Mouse (Mus musculus) ES-CJ7 (cell line): Measurements from ENCODE around the gene Ip6k1.
A peak's percentile ranks its signal among the peaks of the same experiment; 100 is the strongest.

Source experiments
- DNase-seq: peaks from one replicate; pipeline ENCODE4 v3.0.0; 2011; ENCODE audit warnings: low read depth, low spot score

Ip6k1 gene

DNA sequence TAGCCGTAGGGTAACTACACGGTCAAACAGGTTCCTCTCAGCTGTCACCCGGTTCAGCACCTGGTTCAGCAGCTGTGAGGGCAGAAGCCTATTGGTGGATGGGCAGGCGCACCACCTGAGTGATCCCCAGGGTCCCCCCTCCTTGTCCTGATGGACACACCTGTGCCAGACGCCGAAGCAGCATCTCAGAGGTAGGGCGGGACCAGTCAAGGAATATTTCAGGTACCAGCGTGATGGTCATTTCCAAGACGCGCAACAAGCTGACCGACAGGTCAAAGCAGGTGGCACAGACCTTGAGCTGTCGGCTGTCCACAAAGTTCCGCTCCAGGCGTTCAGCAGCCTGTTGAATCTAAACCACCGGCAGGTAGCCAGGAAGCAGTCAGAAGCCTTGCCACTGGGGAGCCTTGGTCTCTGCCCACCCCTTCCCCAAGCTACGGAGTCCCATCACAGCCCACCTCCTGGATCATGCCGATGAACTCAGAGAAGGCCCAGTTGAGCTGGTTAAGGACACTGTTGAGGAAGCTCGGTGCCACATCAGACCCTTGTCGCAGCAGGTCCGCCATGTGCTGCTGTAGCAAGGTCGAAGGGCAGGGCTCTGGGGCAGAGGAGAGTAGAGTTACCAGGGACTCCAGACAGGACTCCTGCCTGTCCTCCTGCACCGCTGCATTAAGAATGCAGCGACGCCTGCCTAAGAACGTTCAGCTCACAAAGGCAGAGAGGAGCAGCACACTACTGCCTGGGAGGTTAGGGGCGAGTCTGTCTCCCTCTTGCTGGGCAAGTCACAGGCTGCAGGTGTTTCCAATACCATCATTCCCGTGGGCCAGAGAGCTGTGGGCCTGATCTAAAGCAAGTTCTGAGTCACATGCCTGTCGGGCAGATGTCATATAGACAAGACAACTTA lies 54.3 kb downstream of the Ip6k1 start:
- DNase-seq: no peak

DNA sequence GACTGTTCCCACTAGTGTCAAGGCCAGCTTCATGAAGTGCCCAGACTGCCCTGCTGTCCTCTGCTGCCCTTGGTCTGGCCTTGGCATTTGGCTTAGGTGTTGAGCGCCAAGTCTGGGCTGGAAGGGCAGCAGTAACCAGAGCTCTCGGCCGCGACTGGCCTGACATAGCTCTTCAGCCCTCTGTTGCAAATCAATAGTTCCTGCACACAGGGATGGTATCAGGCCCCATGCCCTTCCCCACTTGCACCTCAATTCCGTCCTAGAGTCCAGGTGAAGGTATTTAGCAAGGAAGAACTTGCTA lies 54.9 kb downstream of the Ip6k1 start:
- no peak for DNase-seq

DNA sequence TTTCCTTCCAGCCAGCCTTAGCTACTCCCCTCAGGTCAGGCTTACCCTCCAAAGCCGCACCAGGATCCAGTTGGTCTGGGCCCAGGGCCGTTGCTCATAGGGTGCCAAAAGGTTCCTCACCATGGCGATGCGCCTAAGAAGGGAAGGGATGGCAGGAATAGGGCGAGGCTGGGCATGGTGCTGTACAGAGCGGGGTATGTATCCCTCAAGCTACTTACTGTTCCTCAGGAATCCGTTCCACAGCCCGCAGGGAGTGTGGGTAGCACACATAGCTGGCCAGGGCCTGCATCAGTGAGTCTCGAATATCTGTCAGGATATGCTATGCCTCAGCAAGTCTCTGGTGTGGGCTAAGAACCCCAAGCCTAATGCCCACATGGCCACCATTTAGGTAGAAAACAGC lies 56.0 kb downstream of the Ip6k1 start:
- DNase-seq: no peak

DNA sequence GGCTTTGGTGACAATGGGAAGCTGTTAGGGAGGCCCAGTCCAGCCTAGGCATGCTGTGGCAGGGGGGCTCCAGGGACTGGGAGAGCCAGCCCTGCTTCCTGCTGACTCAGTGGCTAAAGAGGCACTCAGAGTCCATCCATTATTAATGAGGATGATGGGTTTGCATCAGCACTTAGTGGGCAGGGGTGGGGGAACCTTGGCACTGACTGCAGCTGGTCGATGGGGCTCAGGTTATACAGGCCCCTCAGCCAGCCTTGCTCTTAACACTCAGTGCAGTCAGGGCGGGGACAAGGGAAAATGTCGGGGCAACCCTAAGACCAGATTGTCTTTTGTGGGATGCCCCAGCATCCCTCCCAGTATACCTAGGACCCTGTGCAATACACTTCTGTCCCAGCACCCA lies 59.8 kb downstream of the Ip6k1 start:
- no peak for DNase-seq

DNA sequence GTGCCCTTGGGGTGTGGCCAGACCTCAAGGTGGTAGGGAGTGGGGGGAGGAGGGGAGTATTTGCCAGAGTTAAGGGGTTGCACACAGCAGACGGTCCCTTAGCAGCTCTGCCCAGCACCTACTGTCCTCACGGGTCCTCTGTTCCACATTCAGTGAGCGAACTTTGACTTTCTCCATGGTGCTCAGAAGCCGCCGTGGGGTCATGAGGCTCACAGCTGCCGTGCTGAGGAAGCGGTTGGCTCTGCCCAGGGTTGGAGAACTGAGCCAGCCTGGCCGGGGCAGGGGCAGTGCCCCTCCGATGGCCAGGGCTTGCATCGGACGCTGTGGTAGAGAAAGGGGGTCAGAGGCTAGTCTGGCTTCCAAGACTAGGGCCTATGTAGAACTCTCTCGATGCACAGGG lies 61.1 kb downstream of the Ip6k1 start:
- no peak for DNase-seq

DNA sequence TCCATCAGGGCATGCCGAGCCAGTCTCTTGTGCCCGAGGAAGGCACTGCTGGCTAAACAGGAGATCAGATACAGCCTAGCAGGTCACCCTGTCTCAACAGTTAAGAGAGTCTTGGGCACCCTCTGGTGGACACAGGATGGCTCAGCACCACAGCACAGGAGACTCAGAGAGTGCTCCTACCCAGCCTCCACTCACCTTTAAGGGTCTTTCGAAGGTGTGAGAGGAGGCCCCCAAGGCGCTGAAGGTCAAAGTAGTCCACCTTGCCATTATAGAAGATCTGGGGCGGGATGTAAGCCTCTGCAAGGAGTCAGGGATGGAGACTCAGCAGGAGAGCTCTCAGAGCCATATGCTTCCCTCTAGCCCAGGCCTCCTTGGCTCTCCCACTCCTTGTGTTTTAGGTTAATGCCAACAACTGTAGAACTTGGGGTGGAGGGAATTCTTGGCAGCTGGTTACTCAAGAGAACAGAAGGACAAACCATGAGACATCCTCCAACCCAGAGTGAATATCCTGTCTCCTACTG lies 63.2 kb downstream of the Ip6k1 start:
- DNase-seq: peak; percentile 73

DNA sequence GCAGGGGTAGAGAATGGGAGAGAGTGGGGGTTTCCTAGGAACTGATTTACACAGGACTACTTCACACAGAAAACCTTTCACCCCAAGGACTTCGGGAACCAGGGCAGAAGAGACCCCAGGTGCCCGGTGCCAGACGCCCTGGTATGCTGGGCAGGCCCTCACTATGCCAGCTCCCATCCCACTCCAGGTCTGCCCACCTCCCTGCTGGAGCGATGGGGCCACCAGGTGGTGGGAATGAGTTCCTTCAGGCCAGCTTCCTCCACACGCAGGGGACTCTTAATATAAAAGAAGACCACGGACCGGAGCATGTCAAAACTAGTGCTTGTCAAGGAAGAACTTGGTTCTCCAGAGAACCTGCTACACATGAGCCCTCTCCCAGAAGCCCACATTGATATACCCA lies 64.9 kb downstream of the Ip6k1 start:
- no peak for DNase-seq

DNA sequence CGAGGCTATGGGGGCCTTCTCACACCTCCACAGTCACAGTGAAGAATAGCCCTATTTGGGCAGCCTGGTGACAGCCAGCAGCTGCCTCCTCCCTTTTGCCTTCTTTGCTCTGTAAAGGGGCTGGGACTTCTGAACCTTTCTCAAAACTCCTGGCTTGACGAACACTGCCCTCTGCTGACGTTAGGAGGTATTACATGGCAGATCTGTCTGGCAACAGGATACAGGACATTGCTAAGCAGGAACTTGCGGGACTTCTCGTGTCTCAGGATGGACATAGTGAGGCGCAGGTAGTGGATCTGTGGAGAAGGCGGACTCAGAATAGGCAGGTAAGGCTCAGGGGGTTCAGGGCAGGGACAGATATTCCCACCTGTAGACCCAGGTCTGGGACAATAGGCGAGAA lies 65.6 kb downstream of the Ip6k1 start:
- peak; percentile 90 for DNase-seq

DNA sequence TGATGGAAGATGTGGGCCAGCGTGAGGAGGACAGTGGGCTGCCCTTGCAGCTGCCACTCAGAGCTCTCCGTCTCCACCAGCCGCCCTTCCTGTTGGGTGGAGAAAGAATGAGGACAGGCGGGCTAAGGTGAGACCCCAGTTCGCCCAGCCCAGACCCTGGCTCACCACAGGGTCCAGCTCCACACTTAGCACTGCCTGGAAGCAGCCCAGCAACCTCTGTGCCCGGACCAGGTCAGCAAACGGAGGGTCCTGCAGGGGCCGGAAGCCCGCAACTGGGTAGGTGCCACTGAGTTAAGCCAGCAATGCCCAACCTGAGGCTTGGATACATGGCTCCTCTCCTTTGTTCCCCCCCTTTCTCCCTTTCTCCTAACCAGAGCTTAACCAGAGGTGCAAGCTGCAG lies 66.7 kb downstream of the Ip6k1 start:
- no peak for DNase-seq

DNA sequence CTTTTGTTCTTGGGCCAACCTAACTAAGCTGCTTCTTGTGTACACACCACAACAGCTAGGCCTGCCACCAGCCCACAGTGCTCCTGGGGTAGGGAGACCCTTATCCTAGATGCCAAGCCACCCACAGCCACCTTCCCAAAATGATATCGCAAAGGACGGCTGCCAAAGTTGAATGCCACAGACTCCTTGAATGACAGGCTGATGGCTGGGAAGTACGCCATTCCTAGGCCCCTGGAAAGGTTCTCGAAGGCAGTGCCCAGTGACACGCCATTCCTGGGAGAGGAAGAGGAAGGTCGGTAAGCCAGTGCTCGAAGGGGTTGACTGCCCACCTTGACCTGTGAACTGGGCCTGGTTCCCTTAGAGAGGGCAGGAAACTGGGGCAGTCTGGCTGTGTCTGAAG lies 67.2 kb downstream of the Ip6k1 start:
- DNase-seq: no peak

DNA sequence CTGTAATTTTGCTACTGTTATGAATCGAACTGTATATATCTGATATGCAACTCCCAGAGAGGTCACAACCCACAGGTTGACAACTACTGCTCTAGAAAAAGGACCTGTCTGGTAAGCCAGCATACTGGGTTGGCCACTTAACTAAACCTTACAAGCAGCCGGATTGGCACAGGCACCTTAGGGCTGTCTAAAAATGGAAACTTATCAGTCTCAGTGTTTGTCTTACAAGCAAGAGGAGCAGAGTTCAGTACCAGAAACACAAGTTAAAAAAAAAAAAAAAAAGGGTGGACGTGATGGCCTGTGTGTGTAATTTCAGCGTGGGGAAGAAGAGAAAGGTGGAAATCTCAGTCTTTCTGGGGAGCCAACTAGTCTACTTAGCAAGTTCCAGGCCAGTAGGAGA lies 69.5 kb downstream of the Ip6k1 start:
- no peak for DNase-seq

DNA sequence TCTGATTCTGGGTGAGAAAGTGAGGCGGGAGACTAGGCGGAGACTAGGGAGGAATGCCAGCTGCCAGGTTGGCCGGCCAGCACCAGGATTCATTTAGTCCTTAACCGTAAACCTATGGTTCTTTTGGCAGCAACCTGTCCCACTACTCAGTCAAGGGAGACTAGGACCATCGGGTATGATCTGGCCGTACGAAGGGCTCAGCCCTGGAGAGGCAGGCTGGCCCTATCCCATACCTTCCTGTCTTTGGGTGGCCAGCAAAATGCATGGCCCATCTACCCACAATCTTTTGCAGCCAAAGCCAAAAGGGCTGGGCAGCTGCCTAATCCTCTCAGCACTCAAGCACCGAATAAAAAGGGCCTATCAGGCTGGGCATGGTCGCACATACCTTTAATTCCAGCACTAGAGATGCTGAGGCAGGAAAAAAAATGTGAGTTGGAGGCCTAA lies 70.2 kb downstream of the Ip6k1 start:
- DNase-seq: no peak

DNA sequence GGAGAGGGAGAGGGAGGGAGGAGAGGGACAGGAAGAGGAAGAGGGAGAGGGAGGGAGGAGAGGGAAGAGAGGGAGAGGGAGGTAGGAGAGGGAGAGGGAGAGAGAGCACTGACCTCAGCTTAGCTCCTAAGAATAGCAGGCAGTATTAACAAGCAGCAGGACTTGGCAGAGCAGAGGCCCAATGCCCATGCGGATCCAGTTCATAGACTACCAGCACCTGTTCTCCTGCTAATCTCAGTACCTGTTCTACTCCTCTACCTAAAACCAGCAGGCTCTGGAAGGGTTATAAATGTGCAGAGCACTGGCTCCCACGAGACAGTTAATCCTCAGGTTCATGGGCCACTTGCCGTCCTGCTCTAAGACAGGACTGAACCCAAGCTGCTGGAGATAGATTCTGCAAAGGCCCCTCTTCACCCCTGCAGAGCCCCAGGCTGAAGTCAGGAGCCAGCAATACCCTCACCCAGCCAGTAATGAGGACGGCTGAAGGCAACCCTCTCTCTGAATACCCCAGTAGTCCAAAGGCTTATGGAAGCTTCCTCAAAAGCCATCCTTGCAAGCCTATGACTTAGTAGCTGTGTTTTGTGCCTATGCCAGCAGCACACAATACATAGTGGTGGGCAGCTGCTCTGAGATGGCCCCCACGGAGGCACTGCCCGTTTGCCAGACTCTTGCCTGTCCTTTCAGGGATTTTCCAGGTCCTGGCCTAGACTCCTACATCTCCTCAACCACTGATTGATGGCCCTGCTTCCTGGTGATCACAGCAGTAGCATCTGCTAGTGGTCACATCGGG lies 71.0 kb downstream of the Ip6k1 start:
- no peak for DNase-seq

DNA sequence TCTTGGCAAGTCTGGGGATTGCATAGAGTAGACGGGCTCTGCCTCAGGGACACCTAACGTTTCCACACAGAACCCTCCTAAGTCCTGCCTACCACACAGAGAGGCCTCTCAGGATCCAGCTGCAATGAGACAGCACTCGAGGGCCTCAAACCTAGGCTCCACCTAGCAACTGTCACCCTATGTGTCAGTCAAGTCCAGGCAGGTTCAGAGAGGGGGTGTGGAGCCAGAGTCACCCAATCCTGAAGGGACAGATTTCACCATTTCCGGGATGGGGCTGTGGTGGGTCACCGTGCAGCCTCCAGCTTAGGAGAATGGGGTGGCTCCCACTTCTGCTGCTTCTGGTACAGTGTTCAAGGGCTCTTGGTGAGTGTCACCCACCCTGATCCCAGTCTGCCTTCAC lies 77.9 kb downstream of the Ip6k1 start, which contains the start of gene Mst1:
Gene Mst1 (plus strand): TSS at position 269 of the 400 bp plus-strand sequence.
- no peak for DNase-seq

DNA sequence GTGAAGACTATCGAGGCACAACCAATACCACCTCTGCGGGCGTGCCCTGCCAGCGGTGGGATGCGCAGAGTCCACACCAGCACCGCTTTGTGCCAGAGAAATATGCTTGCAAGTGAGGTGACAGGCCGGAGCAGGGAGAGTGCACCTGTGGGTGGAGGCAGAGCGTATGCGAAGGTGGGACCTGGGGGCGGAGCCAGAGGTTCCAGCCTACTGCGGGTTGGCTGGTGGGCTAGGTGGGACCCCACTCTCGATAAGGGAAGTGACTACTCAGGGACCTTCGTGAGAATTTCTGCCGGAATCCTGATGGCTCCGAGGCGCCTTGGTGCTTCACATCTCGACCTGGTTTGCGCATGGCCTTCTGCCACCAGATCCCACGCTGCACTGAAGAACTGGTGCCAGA lies 80.2 kb downstream of the Ip6k1 start:
- peak; percentile 41 for DNase-seq

DNA sequence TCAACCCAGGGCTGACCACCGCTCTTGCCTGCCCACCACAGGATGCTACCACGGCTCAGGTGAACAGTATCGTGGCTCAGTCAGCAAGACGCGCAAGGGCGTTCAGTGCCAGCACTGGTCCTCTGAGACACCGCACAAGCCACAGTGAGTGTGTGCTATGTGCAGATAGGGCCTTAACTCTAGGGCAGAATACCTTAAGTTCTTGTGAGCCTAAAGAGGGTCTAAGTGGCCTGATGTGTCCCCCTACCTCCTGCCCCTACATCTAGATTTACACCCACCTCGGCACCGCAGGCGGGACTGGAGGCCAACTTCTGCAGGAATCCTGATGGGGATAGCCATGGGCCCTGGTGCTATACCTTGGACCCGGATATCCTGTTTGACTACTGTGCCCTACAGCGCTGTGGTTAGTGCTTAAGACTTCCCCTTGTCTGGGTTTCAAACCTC lies 80.7 kb downstream of the Ip6k1 start, which contains the start of gene Rnf123:
Gene Rnf123 (minus strand): TSS at position 359 of the 444 bp plus-strand sequence.
- DNase-seq: no peak

DNA sequence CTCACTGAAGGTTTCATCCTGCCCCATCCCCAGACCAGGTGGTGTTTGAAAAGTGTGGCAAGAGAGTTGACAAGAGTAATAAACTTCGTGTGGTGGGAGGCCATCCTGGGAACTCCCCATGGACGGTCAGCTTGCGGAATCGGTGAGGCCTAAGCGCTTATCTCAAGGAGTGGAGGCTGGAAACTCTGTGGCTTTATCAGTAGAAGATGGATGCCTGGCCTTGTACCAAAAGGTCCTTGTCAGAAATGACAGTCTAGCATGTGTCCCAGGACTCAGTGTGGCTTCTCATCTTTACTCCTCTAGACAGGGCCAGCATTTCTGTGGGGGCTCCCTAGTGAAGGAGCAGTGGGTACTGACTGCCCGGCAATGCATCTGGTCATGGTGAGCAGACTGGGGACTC lies 81.3 kb downstream of the Ip6k1 start:
- no peak for DNase-seq

DNA sequence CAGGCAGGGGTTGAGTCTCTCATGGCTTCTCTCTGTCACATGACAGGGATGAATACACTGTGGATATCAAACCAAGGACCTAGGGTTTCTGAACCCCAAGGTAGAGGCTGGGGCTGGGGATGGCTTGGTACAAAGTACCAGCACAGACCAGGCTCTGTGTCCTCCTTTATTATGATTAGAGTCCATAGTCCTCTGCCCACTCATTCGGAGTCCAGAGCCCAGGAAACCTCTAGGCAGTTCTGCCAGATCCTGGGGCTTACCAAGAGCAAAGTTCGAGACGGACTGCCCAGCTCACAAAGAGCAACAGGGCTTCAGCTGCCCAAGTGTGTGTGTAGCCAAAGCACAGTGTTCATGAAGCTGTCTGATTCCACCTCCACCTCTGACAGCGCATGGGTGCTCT lies 83.0 kb downstream of the Ip6k1 start:
- DNase-seq: no peak

DNA sequence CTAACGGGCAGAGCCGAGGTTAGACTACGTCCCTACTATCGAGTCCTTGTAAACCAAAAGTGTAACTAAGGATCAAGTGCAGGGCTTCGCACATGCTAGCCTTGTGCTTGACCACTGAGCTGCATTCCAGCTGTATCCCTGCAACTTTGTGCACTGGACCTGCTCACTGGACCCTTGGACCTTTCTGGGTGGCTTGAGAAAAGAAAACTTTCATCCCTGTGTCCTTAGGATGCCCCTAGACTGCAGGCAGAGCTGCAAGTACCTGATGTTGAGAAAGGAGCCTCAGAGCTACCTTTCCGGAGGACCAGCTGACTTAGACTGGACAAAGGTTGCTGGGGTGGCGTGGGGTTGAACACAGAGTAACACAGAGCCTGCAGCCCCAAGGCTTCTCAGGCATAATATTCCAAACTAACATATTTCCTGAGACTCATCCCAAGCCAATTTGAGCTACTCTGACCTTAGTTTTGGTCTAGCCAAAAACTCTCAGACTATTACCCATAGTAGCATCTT lies 88.4 kb downstream of the Ip6k1 start:
- DNase-seq: no peak

DNA sequence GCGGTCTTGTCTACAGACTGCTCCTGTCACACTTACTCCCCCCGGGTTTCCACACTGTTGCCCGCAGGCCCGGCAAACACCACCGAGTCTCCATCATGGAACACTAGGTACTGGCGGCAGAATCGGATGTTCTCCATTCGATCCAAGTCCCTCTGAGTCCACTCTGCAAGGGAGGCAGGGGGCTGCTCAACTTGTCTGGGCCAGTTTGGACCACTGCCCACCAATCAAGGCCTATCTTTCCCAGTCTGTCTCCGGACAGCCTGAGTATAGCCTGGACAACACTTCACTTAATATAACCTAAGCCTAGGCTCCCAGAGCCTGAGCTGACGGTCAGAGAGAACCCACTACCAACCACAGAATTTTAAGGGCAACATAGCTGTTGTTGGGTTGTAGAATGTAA lies 91.3 kb downstream of the Ip6k1 start:
- DNase-seq: no peak

DNA sequence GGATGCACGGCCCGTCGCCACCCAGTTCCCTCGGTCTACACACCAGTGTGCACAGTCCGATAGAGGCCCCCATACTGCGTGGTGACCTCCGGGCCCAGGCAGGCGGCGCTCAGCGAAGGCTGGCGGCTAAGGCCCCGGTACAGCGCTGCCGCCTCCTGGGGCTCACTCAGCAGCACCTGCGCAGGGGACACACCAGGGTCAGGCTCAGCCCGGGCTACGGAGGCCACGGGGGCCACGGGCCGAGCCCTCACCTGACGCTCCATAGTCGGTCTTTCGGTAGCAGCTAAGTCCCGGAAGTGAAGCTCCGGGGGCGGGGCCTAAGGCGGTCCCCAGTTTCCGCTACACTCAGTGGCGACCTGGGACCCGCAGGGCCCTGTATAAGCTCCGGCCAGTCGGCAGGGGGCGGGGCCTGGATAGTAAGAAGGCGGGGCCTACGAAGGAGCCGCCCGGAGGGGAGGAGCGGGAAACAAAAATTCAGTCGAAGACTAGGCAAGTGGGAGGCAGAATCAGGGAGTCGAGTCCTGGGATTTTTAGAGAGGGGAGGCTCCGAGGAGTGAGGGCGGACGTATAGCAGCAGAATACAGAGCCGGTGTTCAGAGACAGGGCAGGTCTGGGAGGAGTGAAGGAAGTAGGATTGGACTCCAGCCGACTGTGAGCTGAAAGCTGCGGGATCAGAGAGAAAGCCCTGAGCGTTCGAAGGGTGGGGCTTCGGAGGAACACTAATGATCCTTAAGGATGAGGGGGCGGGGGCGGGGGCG lies 92.1 kb downstream of the Ip6k1 start, which contains the start of gene Apeh:
Gene Apeh (minus strand): TSS at position 423 of the 758 bp plus-strand sequence.
- peak; percentile 96 for DNase-seq
